Mouse (Mus musculus) liver, embryonic 14.5 days (tissue): Measurements from ENCODE around the gene Gm28053. TPM values are rescaled to one million over a fixed set of nuclear protein-coding genes. Genes with fewer than 3 reads are reported as not detected.
"Not testable (repeated sequence)": the region's sequence is repeated elsewhere in the genome, so short reads cannot be mapped to it uniquely, and the experiment has no call there.

Experiments used
- ATAC-seq: fragments of 200-750 bp; cut with Nextera tagmentation; 2 replicates; pipeline ENCODE4 v1.8.0; 2017; ENCODE audit warnings: moderate number of reproducible peaks, mild to moderate bottlenecking, moderate library complexity; ENCODE audit not compliant: insufficient read depth
- DNase-seq, 3 experiments: peaks; one replicate each; pipeline ENCODE4 v3.0.0-alpha.2; 2012 to 2013; ENCODE audit warnings: low read depth in 3 of 3, low spot score in 3 of 3
- H3K27ac ChIP-seq: fragments of 300-500 bp; sonication (generic); 2 replicates; pipeline ENCODE4 v1.5.1; 2014; ENCODE audit warnings: moderate library complexity, mild to moderate bottlenecking, control low read depth, inconsistent platforms
- H3K27me3 ChIP-seq: fragments of 300-500 bp; sonication (generic); 2 replicates; pipeline ENCODE4 v1.6.1; 2014; ENCODE audit warnings: mild to moderate bottlenecking, low read length, moderate library complexity; ENCODE audit not compliant: control insufficient read depth, insufficient read depth
- H3K36me3 ChIP-seq: fragments of 300-500 bp; sonication (generic); replicated peaks from 2 replicates; pipeline ENCODE4 v1.6.1; 2014; ENCODE audit warnings: low read depth; ENCODE audit not compliant: control insufficient read depth, insufficient read depth
- H3K4me1 ChIP-seq, 2 experiments: fragments of 200-500 bp in 1 of 2; fragments of 300-500 bp in 1 of 2; sonication (generic) in 1 of 2; replicated peaks; 2 replicates each; pipeline ENCODE4 v1.6.1; 2012 to 2014; ENCODE audit warnings: antibody characterized with exemption in 1 of 2, inconsistent platforms in 1 of 2, low read length in 1 of 2; ENCODE audit not compliant: control insufficient read depth in 2 of 2, insufficient read depth in 2 of 2
- H3K4me2 ChIP-seq: fragments of 300-500 bp; sonication (generic); 2 replicates; pipeline ENCODE4 v1.6.1; 2014; ENCODE audit warnings: low read depth, mild to moderate bottlenecking, control low read depth, moderate library complexity
- H3K4me3 ChIP-seq, 2 experiments: fragments of 200-500 bp in 1 of 2; fragments of 300-500 bp in 1 of 2; sonication (generic) in 1 of 2; 2 replicates each; pipeline ENCODE4 v1.5.1; 2012 to 2014; ENCODE audit warnings: low read depth in 2 of 2, low read length in 2 of 2, mild to moderate bottlenecking in 2 of 2, control low read depth in 1 of 2, inconsistent platforms in 1 of 2, moderate library complexity in 1 of 2; ENCODE audit not compliant: insufficient read depth in 1 of 2
- H3K9ac ChIP-seq: fragments of 300-500 bp; sonication (generic); replicated peaks from 2 replicates; pipeline ENCODE4 v1.6.1; 2014; ENCODE audit warnings: mild to moderate bottlenecking, control low read depth, moderate library complexity
- H3K9me3 ChIP-seq: fragments of 300-500 bp; sonication (generic); 2 replicates; pipeline ENCODE4 v1.6.1; 2016; ENCODE audit warnings: low read length, mixed read lengths; ENCODE audit not compliant: control insufficient read depth
- CTCF ChIP-seq: IDR thresholded peaks from 2 replicates; pipeline ENCODE4 v1.5.1; 2016; ENCODE audit warnings: antibody characterized with exemption, low read depth, control low read depth
- EP300 ChIP-seq: IDR thresholded peaks from 2 replicates; pipeline ENCODE4 v1.6.1; 2016; ENCODE audit warnings: antibody characterized with exemption, low read depth
- WGBS: fragments of 180-500 bp; shearing (Covaris S2); extraction: QIAGEN DNeasy Blood & Tissue Kit; methylation state at CpG from one replicate; pipeline ENCODE4 v1.1.7; 2014; ENCODE audit not compliant: insufficient replicate concordance; 5-methylcytosine and 5-hydroxymethylcytosine counted together
- polyA plus RNA-seq, 2 experiments: library from polyadenylated mRNA; depleted of rRNA in 1 of 2; stranded (reverse) in 1 of 2; unstranded in 1 of 2; fragments of >200 nt; fragmentation: Nextera tagmentation in 1 of 2; extraction: Ambion mirVana in 1 of 2; gene quantifications; 2 replicates each; pipeline versions ENCODE4 v1.2.1 to v1.2.3; 2012 to 2014

Gene Gm28053
- polyA plus RNA-seq, 2 experiments = 0.39 to 0.48 TPM

- Histone ChIP-seq H3K36me3 (no peaks in the 10 kb centered on the region), H3K4me2 (no peak overlapping the region), H3K9me3 (no peaks in the 10 kb centered on the region), H3K4me3 (no peak overlapping the region), H3K4me1 (peaks cover 0 to 21% of the 10 kb centered on the region in 2 experiments; a peak in 2 of 4 replicates), H3K27ac (no peak overlapping the region), H3K27me3 (no peaks in the 10 kb centered on the region), H3K9ac (no peak overlapping the region)
- no peak for ATAC-seq
- no peak for DNase-seq
- WGBS = 63% methylated on average over 6 of the region's 6 CpGs
- TF ChIP-seq EP300 = no peak
- TF ChIP-seq CTCF = no peak
Measured at GRCm38 (mm10) chr6:48679701-48680100, 38.7 kb upstream of the Gm28053 start.

GRCm38 (mm10) chr6:48680421-48680820 lies 38.0 kb upstream of the Gm28053 start:
- no peak for ATAC-seq
- no peak overlapping the region for H3K9ac ChIP-seq
- 41% methylated on average over 5 of the region's 5 CpGs for WGBS
- H3K27ac ChIP-seq = no peak overlapping the region
- H3K4me3 ChIP-seq = no peak overlapping the region
- H3K4me1 ChIP-seq = peaks cover 0 to 18% of the 10 kb centered on the region in 2 experiments; a peak in 2 of 4 replicates
- no peak for TF ChIP-seq CTCF
- no peak for TF ChIP-seq EP300
- no peak for DNase-seq
- no peaks in the 10 kb centered on the region for H3K36me3 ChIP-seq
- no peaks in the 10 kb centered on the region for H3K27me3 ChIP-seq
- H3K9me3 ChIP-seq = no peaks in the 10 kb centered on the region
- H3K4me2 ChIP-seq = no peak overlapping the region

GRCm38 (mm10) chr6:48681472-48682090 lies 36.8 kb upstream of the Gm28053 start:
- Histone ChIP-seq H3K27ac (no peak overlapping the region), H3K4me2 (no peak overlapping the region), H3K27me3 (no peaks in the 10 kb centered on the region), H3K9ac (no peak overlapping the region), H3K4me3 (no peak overlapping the region), H3K36me3 (no peaks in the 10 kb centered on the region), H3K9me3 (no peaks in the 10 kb centered on the region), H3K4me1 (peaks cover 0 to 13% of the 10 kb centered on the region in 2 experiments; a peak in 2 of 4 replicates)
- ATAC-seq (no peak), DNase-seq (no peak)
- WGBS = 14% methylated on average over 3 of the region's 3 CpGs
- no peak for TF ChIP-seq CTCF

GRCm38 (mm10) chr6:48682271-48682670 lies 36.1 kb upstream of the Gm28053 start:
- ATAC-seq = no peak
- 55% methylated on average over 4 of the region's 4 CpGs for WGBS
- Histone ChIP-seq H3K4me3 (no peak overlapping the region), H3K4me1 (peaks cover 0 to 10% of the 10 kb centered on the region in 2 experiments; a peak in 1 of 4 replicates), H3K36me3 (no peaks in the 10 kb centered on the region), H3K9ac (no peak overlapping the region), H3K27ac (no peak overlapping the region), H3K4me2 (no peak overlapping the region), H3K27me3 (no peaks in the 10 kb centered on the region), H3K9me3 (no peaks in the 10 kb centered on the region)
- DNase-seq = no peak
- no peak for TF ChIP-seq EP300

- not testable (repeated sequence) for DNase-seq, H3K9me3 ChIP-seq, H3K36me3 ChIP-seq, H3K4me1 ChIP-seq, H3K9ac ChIP-seq, ATAC-seq, H3K4me2 ChIP-seq, H3K4me3 ChIP-seq, H3K27me3 ChIP-seq, H3K27ac ChIP-seq
- 71% methylated on average over 3 of the region's 4 CpGs for WGBS
Measured at GRCm38 (mm10) chr6:48683263-48683821, 35.1 kb upstream of the Gm28053 start.
